Mouse (Mus musculus) right cerebral cortex, postnatal 14 days (tissue): Measurements from ENCODE around the gene Mpzl1.

Source experiments
- DNase-seq: peaks from one replicate; pipeline ENCODE4 v3.0.0; 2022

The Mpzl1 gene

DNA sequence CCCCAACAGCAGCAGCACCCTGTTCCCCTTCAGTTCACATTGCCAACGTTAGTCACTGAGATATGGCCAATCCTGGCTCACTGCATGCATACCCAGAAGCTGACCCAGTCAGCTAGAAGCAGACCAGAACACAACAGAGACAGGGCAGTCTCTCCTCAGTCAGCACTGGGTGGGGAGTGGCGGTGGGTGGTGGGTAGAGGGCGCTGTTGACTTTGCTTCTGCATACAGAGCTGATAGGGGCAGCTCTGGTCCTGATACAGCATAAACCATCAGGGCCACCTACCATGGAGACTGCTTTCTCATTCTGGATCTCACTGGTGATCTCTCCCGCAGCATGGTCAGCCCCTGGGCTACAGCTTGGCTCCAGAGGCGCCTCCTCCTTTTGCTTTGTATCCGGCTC lies 20.7 kb upstream of the Mpzl1 start:
- DNase-seq = no peak

DNA sequence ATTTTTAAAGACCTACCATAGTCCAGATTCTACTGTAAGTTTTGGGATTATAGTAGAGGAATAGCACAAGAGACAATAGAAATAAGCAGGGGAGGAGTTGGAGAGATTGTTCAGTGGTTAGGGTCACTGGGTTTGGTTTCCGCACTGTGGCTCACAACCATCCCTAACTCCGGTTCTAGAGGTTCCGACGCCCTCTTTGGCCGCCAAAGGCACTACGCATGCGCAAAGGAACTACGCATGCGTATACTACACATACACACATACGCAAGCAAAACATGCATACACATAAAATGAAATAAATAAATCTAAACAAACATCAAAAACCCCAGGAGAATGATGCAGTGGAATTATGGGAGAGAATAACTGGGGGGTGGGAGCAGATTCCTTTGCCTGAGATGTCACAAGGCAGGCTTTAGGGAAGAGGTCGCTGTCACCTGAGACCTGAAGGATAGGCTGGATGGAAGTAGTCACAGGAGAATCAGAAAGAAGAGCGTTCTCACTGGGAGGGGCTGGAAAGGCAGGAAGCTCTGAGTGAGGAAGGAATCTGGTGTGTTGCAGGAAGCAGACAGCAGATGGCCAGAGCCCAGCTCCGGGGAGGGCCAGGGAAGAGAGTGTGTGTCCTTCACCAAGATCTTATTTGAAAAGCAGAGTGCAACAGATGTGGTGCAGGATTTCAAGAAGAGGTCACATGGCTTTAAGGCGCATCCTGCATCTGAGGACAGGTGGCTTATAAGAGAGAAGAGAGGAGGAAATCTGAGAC lies 19.0 kb upstream of the Mpzl1 start:
- no peak for DNase-seq

DNA sequence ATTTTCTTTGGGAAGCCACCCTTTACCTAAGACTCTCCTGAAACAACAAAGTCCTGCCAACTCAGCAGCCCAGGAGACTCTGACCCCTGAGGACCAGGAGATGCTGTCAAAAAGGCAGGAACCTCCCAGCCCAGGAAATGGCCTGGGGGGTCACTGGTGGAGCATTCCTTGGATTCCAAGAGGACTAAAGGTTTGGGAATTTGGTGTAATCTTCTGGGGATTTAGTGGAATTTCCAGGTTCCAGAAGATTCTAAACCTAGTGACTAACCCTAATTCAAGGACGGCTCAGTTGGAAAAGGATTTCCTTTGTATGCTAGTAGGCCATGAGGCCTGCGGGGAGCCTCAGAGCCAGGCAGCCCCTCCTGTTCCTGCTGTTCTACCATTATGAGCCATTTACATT lies 18.2 kb upstream of the Mpzl1 start:
- no peak for DNase-seq

GRCm38 (mm10) chr1:165651158-165651557 lies 16.8 kb upstream of the Mpzl1 start:
- no peak for DNase-seq

DNA sequence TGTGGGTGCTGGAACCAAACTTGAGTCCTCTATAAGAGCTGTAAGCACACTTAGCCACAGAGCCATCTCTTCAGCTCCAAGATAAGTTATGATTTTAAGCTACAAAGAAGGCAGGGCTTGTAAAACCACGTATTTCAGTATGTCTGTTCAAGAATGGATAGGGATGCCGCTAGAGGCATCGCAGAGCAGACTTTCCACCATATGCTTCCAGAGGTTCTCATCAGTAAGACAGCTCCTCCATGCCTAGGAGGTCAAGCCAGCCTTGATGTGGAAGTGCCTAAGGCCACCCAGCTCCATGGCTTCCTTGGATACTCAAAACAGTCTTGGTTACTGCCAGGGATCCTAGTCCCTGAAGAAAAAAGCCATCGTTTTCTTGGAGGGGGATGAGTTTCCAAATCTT lies 10.8 kb upstream of the Mpzl1 start:
- DNase-seq = no peak

- DNase-seq = no peak
These were observed 9.4 kb upstream of the Mpzl1 start for GRCm38 (mm10) chr1:165643735-165644134.

- DNase-seq = peak; percentile 31
These were observed 8.5 kb upstream of the Mpzl1 start for GRCm38 (mm10) chr1:165642780-165643311.

DNA sequence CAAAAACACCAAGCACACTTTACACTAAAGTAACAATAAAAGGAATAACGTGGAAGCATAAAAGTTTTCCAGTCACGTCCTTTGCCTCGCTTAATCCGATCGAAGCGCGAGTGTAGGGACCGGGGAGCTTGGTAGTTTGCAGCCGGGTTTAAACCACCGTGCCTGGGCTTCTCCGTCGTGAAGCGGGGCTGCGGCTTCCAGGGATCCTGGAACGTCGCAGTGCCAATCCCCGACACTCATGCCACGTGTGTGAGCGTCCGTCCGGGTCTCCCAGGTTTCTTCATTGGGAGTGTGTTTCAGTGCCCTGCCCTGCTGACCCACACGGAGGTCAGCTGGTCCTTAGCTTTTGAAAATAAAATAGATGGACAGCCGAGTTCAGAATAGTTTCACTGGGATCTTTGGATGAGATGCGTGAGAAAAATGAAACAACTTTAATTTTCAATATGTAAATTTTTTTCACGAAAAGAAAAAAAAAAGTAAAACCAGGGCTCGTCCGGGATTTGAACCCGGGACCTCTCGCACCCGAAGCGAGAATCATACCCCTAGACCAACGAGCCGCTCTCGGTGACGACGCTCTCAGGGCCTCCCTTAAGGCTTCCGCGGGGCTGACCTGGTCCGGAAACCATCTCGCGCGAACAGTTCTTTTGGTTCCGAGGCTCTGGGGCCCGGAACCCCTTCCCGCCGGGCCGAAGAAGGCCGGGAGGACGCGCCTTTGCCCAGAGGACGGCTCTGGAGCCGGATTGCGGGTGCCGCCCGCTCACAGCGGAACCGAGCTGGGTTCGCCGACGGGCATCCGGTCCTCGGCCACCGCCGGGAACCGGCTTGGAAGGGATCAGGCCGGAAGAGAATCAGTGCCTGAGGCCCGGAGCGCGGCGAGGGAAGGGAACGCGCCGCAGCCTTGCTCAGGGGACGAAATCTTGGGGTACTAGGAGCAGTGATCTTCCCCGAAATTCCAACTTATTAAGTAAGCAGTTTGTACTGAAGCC lies 7.7 kb upstream of the Mpzl1 start:
- peak; percentile 87 for DNase-seq

DNA sequence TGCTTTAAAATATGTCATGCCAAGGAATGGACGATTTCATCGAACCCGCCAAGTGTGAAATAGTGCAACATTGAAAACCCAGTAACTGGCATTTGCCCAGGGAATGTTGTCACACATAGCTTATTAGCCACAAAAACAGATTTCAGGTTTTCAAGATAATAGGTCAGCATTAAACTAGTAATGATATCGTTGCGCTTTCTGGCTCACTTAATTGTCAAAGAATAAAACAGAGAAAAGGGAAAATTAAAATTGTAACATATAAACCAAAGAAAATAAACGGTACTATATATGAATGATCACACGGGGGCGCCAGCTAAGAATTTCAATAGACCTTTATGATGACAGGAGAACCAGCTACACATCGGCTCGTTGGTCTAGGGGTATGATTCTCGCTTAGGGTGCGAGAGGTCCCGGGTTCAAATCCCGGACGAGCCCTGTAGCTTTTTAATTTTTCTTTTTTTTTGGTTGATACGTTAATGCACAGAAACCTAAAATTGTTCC lies 7.0 kb upstream of the Mpzl1 start:
- peak; percentile 58 for DNase-seq

GRCm38 (mm10) chr1:165636289-165636688 lies 2.0 kb upstream of the Mpzl1 start:
- no peak for DNase-seq

- DNase-seq = no peak
These were observed 938 bp upstream of the Mpzl1 start for GRCm38 (mm10) chr1:165635055-165635897.

GRCm38 (mm10) chr1:165633345-165633744 lies 993 bp downstream of the Mpzl1 start:
- DNase-seq = no peak

GRCm38 (mm10) chr1:165631136-165631535 lies 3.2 kb downstream of the Mpzl1 start:
- DNase-seq = no peak

DNA sequence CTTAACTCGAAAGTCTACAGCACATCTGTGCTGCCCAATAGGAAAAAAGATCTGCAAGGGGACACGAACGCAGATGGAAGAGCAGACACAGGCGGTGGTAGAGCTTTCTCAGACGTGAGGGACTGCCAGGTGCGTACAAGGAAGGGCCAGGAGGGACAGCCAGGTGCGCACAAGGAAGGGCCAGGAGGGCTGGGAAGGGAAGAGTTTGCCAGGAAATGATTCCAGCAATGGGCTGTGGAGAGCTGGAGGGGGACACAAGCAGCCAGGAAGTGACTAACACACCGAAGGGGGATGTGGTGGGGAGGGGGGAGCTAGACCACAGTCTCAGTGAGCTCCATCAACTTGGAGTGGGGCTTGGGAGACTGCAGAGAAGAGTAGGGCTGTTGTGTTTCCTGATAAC lies 4.4 kb downstream of the Mpzl1 start:
- no peak for DNase-seq

DNA sequence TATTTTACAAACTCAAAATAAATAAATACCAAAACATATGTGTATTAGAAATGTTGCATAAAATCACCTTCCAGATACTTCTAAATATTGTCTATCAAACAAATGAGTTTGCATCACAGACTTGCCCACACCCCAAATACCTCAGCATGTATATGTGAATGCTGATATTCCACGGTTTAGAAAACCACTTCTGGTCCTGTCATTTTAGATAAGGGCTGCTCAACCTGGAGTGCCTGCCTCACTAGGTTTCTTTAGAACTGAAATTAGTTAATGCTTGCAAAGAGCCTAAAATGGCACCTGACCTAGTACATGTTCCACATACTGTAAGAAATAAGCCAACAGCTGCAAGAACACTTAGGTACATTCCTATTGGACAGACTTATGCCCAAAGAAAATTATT lies 5.7 kb downstream of the Mpzl1 start:
- DNase-seq = no peak

GRCm38 (mm10) chr1:165625896-165626295 lies 8.4 kb downstream of the Mpzl1 start:
- no peak for DNase-seq

DNA sequence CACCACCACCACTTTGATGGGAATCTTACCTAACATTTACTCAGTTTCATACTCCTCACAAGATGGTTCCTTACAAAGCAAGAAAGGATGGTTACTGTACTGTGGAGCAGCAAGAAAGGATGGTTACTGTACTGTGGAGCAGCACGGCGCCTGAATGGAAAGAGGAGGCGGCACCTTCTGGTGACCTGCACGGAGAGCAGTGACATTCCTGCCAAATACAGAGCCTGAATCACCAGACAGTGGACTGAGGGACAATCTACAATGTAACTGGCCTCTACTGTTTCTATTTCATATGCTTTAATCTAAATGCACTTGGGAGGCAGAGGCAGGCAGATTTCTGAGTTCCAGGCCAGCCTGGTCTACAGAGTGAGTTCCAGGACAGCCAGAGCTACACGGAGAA lies 9.3 kb downstream of the Mpzl1 start:
- no peak for DNase-seq

GRCm38 (mm10) chr1:165618201-165618624 lies 16.1 kb downstream of the Mpzl1 start:
- DNase-seq = no peak

- DNase-seq = no peak
These were observed 17.0 kb downstream of the Mpzl1 start for GRCm38 (mm10) chr1:165617166-165617891.

- DNase-seq = no peak
These were observed 17.7 kb downstream of the Mpzl1 start for GRCm38 (mm10) chr1:165616652-165617051.

GRCm38 (mm10) chr1:165614793-165615192 lies 19.5 kb downstream of the Mpzl1 start:
- DNase-seq = no peak

- DNase-seq = no peak
These were observed 20.4 kb downstream of the Mpzl1 start for GRCm38 (mm10) chr1:165613926-165614325.
